ENCODE assay signal across 9 mouse cellular contexts in the genomic region with DNA sequence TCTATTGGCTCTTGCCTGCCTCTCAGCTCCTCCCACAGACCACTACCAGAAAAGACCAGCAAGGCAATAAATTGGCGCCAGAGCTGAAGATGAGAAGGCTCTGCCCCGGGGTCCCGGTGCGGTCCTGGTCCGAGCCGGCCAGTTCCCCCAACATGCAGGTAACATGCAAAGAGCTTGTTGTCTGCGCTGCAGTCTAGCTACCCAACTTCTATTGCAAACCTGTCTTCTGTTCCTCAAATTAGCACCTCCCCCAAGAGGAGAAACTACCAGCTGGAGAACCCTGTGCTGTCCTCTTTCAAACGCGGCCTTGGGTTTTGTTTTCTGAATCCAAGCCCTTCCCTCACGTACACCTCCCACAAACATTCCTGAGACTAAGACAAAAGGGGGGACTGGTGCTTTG. TPM values are rescaled to one million over a fixed set of nuclear protein-coding genes. Genes with fewer than 3 reads are reported as not detected.
DNase-seq lines count a peak whose midpoint lies in the region; ATAC-seq and TF ChIP-seq lines count a peak whose summit lies in the region.
"Had no signal": no experiment of that assay in that cellular context is flagged by ENCODE, and none has a peak within 500 bp of the region (broad histone marks: within the 10 kb centered on the region; RNA-seq: fewer than 3 reads in every experiment).

No protein-coding gene starts in this region.

- no peaks in the 10 kb centered on the region for H3K36me3 ChIP-seq in kidney, embryonic 15.5 days
- no peaks in the 10 kb centered on the region for H3K36me3 ChIP-seq in embryonic facial prominence, embryonic 10.5 days (replicated peaks)
- H3K36me3 ChIP-seq in forebrain, postnatal 0 days (ENCODE audit: insufficient read depth) = no peaks in the 10 kb centered on the region
- peaks cover 18% of the 10 kb centered on the region for H3K36me3 ChIP-seq in neural tube, embryonic 13.5 days

- no peak for DNase-seq in kidney, postnatal 36 days
- no peak for DNase-seq in embryonic facial prominence, embryonic 10.5 days (ENCODE audit: low spot score)
- no peak for DNase-seq in forebrain, postnatal 0 days
- no peak for DNase-seq in left cerebral cortex, postnatal 14 days (ENCODE audit: low spot score in 2 of 2)
- DNase-seq in natural killer cell, adult 2 months (ENCODE audit: low spot score in 2 of 2) = no peak

- no peak for TF ChIP-seq CTCF in forebrain, postnatal 0 days (IDR thresholded peaks at IDR 0.05; ENCODE audit: low read depth)

- H3K27me3 ChIP-seq in kidney, embryonic 15.5 days = peaks cover 15% of the 10 kb centered on the region
- H3K27me3 ChIP-seq in embryonic facial prominence, embryonic 10.5 days (replicated peaks; ENCODE audit: low read depth, poor library complexity, severe bottlenecking) = peaks cover 24% of the 10 kb centered on the region
- H3K27me3 ChIP-seq in forebrain, postnatal 0 days (ENCODE audit: insufficient read depth, low read length) = no peaks in the 10 kb centered on the region
- no peaks in the 10 kb centered on the region for H3K27me3 ChIP-seq in neural tube, embryonic 13.5 days

- WGBS in kidney, embryonic 15.5 days = 64% methylated on average over 10 of the region's 10 CpGs
- WGBS in embryonic facial prominence, embryonic 10.5 days = 72% methylated on average over 10 of the region's 10 CpGs
- WGBS in forebrain, postnatal 0 days = 82% methylated on average over 10 of the region's 10 CpGs
- 47% methylated on average over 10 of the region's 10 CpGs for whole genome bisulfite sequencing in neural tube, embryonic 13.5 days

- H3K9me3 ChIP-seq in kidney, embryonic 15.5 days (replicated peaks) = no peaks in the 10 kb centered on the region
- no peaks in the 10 kb centered on the region for H3K9me3 ChIP-seq in embryonic facial prominence, embryonic 10.5 days
- no peaks in the 10 kb centered on the region for H3K9me3 ChIP-seq in forebrain, postnatal 0 days (ENCODE audit: low read length)
- H3K9me3 ChIP-seq in neural tube, embryonic 13.5 days = no peaks in the 10 kb centered on the region

- intact Hi-C loops in left cerebral cortex, postnatal 14 days (cut with DNase I) = loop anchor here (5.0 kb wide), 1 partner anchor 85 kb away; no protein-coding TSS in a partner anchor

- no peak overlapping the region for H3K9ac ChIP-seq in kidney, embryonic 15.5 days
- no peak overlapping the region for H3K9ac ChIP-seq in forebrain, postnatal 0 days
- peak overlapping the region; percentile 93 for H3K9ac ChIP-seq in neural tube, embryonic 13.5 days

- H3K4me2 ChIP-seq in kidney, embryonic 15.5 days = peak overlapping the region; percentile 98
- peak overlapping the region; percentile 91 for H3K4me2 ChIP-seq in forebrain, postnatal 0 days (ENCODE audit: low read depth)
- peak overlapping the region; percentile 83 for H3K4me2 ChIP-seq in neural tube, embryonic 13.5 days

- H3K27ac ChIP-seq in kidney, embryonic 15.5 days = no peak overlapping the region
- H3K27ac ChIP-seq in embryonic facial prominence, embryonic 10.5 days (replicated peaks) = no peak overlapping the region
- no peak overlapping the region for H3K27ac ChIP-seq in forebrain, postnatal 0 days (ENCODE audit: low read depth, low read length)
- H3K27ac ChIP-seq in neural tube, embryonic 13.5 days (replicated peaks) = 0 out of 2 replicates have a peak overlapping the region, but pooled peaks have one; percentile 99
- H3K27ac ChIP-seq: macrophage had no signal

- peak overlapping the region; percentile 65 for H3K4me3 ChIP-seq in kidney, embryonic 15.5 days (replicated peaks)
- H3K4me3 ChIP-seq in embryonic facial prominence, embryonic 10.5 days = peak overlapping the region; percentile 79; the same call in 1 of the 2 replicates
- H3K4me3 ChIP-seq in forebrain, postnatal 0 days (ENCODE audit: low read depth, low read length) = peak overlapping the region; percentile 79
- H3K4me3 ChIP-seq in neural tube, embryonic 13.5 days = peak overlapping the region; percentile 78

- ATAC-seq in kidney, embryonic 15.5 days (replicated peaks; ENCODE audit: low FRiP score) = no peak
- ATAC-seq in forebrain, postnatal 0 days = no peak
- ATAC-seq in neural tube, embryonic 13.5 days (ENCODE audit: low read depth) = no peak
- ATAC-seq in frontal cortex, adult (ENCODE audit: low TSS enrichment) = no peak

- peaks cover 16% of the 10 kb centered on the region for H3K4me1 ChIP-seq in kidney, embryonic 15.5 days
- peaks cover 24% of the 10 kb centered on the region for H3K4me1 ChIP-seq in embryonic facial prominence, embryonic 10.5 days
- peaks cover 7% of the 10 kb centered on the region; the same call in 1 of the 2 replicates for H3K4me1 ChIP-seq in forebrain, postnatal 0 days (ENCODE audit: insufficient read depth)
- H3K4me1 ChIP-seq in neural tube, embryonic 13.5 days (replicated peaks) = peaks cover 54% of the 10 kb centered on the region

RNA-seq across cellular contexts. Expression of gene St8sia1, which starts 1.8 kb away (rescaled TPM):
- 3.0 and 3.1 TPM in 2 replicates for polyA plus RNA-seq in kidney, embryonic 15.5 days (2015; fragmentation: Nextera tagmentation; extraction: Ambion mirVana)
- polyA plus RNA-seq in embryonic facial prominence, embryonic 10.5 days (2016; fragmentation: Nextera tagmentation; extraction: Ambion mirVana) = 1.6 and 2.4 TPM in 2 replicates
- 10.8 and 15.5 TPM in 2 replicates for total RNA-seq in forebrain, postnatal 0 days (2014; rRNA removed)
- 2.3 and 3.5 TPM in 2 replicates for polyA plus RNA-seq in forebrain, postnatal 0 days (2015; fragmentation: Nextera tagmentation; extraction: Ambion mirVana)
- polyA plus RNA-seq in neural tube, embryonic 13.5 days (2015; fragmentation: Nextera tagmentation; extraction: Ambion mirVana) = 9.8 and 10.0 TPM in 2 replicates
- total RNA-seq in left cerebral cortex, postnatal 14 days (2021) = 10 to 100 TPM; 22.1 to 24.0 TPM
